Mouse (Mus musculus): ENCODE measurements around the gene Acot8.

- TF ChIP-seq POLR2A (IDR thresholded peaks at IDR 0.05; ENCODE audit: insufficient read depth, low read depth, low read length) (no peak), CTCF (IDR thresholded peaks at IDR 0.05; ENCODE audit: insufficient read depth, low read depth, low read length) (no peak)
Observed at GRCm38 (mm10) chr2:164823181-164823585, 18.5 kb upstream of the Acot8 start.

Measured in olfactory bulb, adult 2 months (tissue).